Comparison of ENCODE assay signal across 8 mouse cellular contexts in the genomic region with DNA sequence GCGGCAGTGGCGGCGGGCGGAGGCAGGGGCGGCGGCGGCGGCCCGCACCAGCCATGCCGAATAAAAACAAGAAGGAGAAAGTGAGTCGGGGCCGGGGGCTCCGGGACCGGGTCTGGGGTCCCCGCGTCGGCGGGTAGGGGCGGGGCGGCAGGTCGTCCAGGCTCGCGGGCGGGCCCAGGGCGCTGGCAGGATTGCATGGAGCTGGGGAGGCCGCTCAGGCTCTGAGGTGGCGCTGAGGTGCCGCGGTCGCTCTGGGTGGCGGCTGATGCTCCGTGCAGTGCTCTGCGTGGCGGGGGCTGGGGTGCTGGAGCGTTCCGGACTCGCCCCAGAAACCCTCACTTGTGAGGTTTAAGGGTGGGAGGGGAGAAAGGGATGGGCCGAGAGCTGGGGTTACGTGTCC. TPM values are rescaled to one million over a fixed set of nuclear protein-coding genes. Genes with fewer than 3 reads are reported as not detected.
DNase-seq lines count a peak whose midpoint lies in the region; ATAC-seq and TF ChIP-seq lines count a peak whose summit lies in the region.

No protein-coding gene starts in this region.

- peak; percentile 50 to 65 for DNase-seq in left cerebral cortex, adult 18-20 months (ENCODE audit: low spot score in 2 of 2)
- no peak for DNase-seq in left cerebral cortex, adult 8-10 months (ENCODE audit: low spot score in 2 of 2)
- peak; percentile 45 for DNase-seq in forebrain, postnatal 0 days
- peak; percentile 65 for DNase-seq in midbrain, embryonic 14.5 days
- peak; percentile 58 for DNase-seq in splenic B cell, adult 2 months (ENCODE audit: low read depth, low spot score)

- peak overlapping the region; percentile 88 for H3K4me3 ChIP-seq in forebrain, postnatal 0 days (ENCODE audit: low read depth, low read length)
- peak overlapping the region; percentile 86 for H3K4me3 ChIP-seq in hindbrain, embryonic 15.5 days
- peak overlapping the region; percentile 86 for H3K4me3 ChIP-seq in limb, embryonic 15.5 days
- peak overlapping the region; percentile 54 for H3K4me3 ChIP-seq in midbrain, embryonic 14.5 days (replicated peaks; ENCODE audit: low read depth, low read length)

- ATAC-seq in cerebellum, adult (ENCODE audit: insufficient number of reproducible peaks, low FRiP score, low TSS enrichment): peak; percentile 64
- ATAC-seq in forebrain, postnatal 0 days: peak; percentile 32
- peak; percentile 51 for ATAC-seq in hindbrain, embryonic 15.5 days (ENCODE audit: low FRiP score, low read depth)
- peak; percentile 32; the same call in 1 of the 2 replicates for ATAC-seq in limb, embryonic 15.5 days (ENCODE audit: insufficient number of reproducible peaks, low FRiP score, low TSS enrichment, low read depth)
- peak; percentile 46 for ATAC-seq in midbrain, embryonic 14.5 days (ENCODE audit: low FRiP score, low TSS enrichment)

- peak overlapping the region; percentile 90 for H3K27ac ChIP-seq in forebrain, postnatal 0 days (ENCODE audit: low read depth, low read length)
- peak overlapping the region; percentile 97 for H3K27ac ChIP-seq in hindbrain, embryonic 15.5 days (replicated peaks)
- peak overlapping the region; percentile 78 for H3K27ac ChIP-seq in limb, embryonic 15.5 days
- peak overlapping the region; percentile 85 for H3K27ac ChIP-seq in midbrain, embryonic 14.5 days (replicated peaks; ENCODE audit: low read depth, low read length)

- under 1% methylated on average over 31 of the region's 39 CpGs for WGBS in forebrain, postnatal 0 days
- 0% methylated on average over 29 of the region's 39 CpGs for WGBS in hindbrain, embryonic 15.5 days
- WGBS in limb, embryonic 15.5 days: under 1% methylated on average over 32 of the region's 39 CpGs
- under 1% methylated on average over 36 of the region's 39 CpGs for WGBS in midbrain, embryonic 14.5 days

- peak overlapping the region; percentile 78 for H3K4me2 ChIP-seq in forebrain, postnatal 0 days (ENCODE audit: low read depth)
- H3K4me2 ChIP-seq in hindbrain, embryonic 15.5 days: peak overlapping the region; percentile 69
- peak overlapping the region; percentile 87 for H3K4me2 ChIP-seq in limb, embryonic 15.5 days
- H3K4me2 ChIP-seq in midbrain, embryonic 14.5 days (ENCODE audit: low read length): peak overlapping the region; percentile 78

- no peaks in the 10 kb centered on the region for H3K4me1 ChIP-seq in forebrain, postnatal 0 days (ENCODE audit: insufficient read depth)
- H3K4me1 ChIP-seq in hindbrain, embryonic 15.5 days (replicated peaks): peaks cover 18% of the 10 kb centered on the region
- H3K4me1 ChIP-seq in limb, embryonic 15.5 days: 0 out of 2 replicates have a peak, but pooled peaks cover 11% of the 10 kb centered on the region
- H3K4me1 ChIP-seq in midbrain, embryonic 14.5 days (ENCODE audit: control insufficient read depth, insufficient read depth, low read length): peaks cover 7% of the 10 kb centered on the region; the same call in 1 of the 2 replicates

- no peak for TF ChIP-seq CTCF in forebrain, postnatal 0 days (IDR thresholded peaks at IDR 0.05; ENCODE audit: low read depth)

- peak overlapping the region; percentile 85 for H3K9ac ChIP-seq in forebrain, postnatal 0 days
- peak overlapping the region; percentile 70 for H3K9ac ChIP-seq in hindbrain, embryonic 15.5 days
- peak overlapping the region; percentile 81 for H3K9ac ChIP-seq in limb, embryonic 15.5 days
- H3K9ac ChIP-seq in midbrain, embryonic 14.5 days (replicated peaks; ENCODE audit: low read length): peak overlapping the region; percentile 88

- no peaks in the 10 kb centered on the region; the same call in 1 of the 2 replicates for H3K27me3 ChIP-seq in forebrain, postnatal 0 days (ENCODE audit: insufficient read depth, low read length)
- peaks cover 4% of the 10 kb centered on the region; the same call in 1 of the 2 replicates for H3K27me3 ChIP-seq in hindbrain, embryonic 15.5 days
- H3K27me3 ChIP-seq in limb, embryonic 15.5 days: peaks cover 18% of the 10 kb centered on the region
- no peaks in the 10 kb centered on the region for H3K27me3 ChIP-seq in midbrain, embryonic 14.5 days (ENCODE audit: control insufficient read depth, insufficient read depth, low read length)
- H3K27me3 ChIP-seq in splenic B cell, adult 2 months (ENCODE audit: control insufficient read depth, insufficient read depth, low read length, poor library complexity, severe bottlenecking): no peaks in the 10 kb centered on the region

- H3K9me3 ChIP-seq in forebrain, postnatal 0 days (ENCODE audit: low read length): no peaks in the 10 kb centered on the region
- no peaks in the 10 kb centered on the region for H3K9me3 ChIP-seq in hindbrain, embryonic 15.5 days
- H3K9me3 ChIP-seq in limb, embryonic 15.5 days: no peaks in the 10 kb centered on the region
- H3K9me3 ChIP-seq in midbrain, embryonic 14.5 days (ENCODE audit: control insufficient read depth, low read length): no peaks in the 10 kb centered on the region

- H3K36me3 ChIP-seq in forebrain, postnatal 0 days (ENCODE audit: insufficient read depth): peaks cover 13% of the 10 kb centered on the region; the same call in 1 of the 2 replicates
- no peaks in the 10 kb centered on the region for H3K36me3 ChIP-seq in hindbrain, embryonic 15.5 days
- no peaks in the 10 kb centered on the region; the same call in 1 of the 2 replicates for H3K36me3 ChIP-seq in limb, embryonic 15.5 days
- H3K36me3 ChIP-seq in midbrain, embryonic 14.5 days (ENCODE audit: control insufficient read depth, insufficient read depth, low read length): peaks cover 18% of the 10 kb centered on the region; the same call in 1 of the 2 replicates
- H3K36me3 ChIP-seq in splenic B cell, adult 2 months (ENCODE audit: control insufficient read depth, insufficient read depth, low read length, poor library complexity, severe bottlenecking): no peaks in the 10 kb centered on the region

RNA-seq across cellular contexts. Expression of a gene that starts 0.4 kb away (rescaled TPM):
- 100 to 1,000 TPM; 263 to 284 TPM for total RNA-seq in left cerebral cortex, adult 18-20 months (2021)
- 100 to 1,000 TPM; 247 to 274 (median 263) TPM for total RNA-seq in left cerebral cortex, adult 8-10 months (2022)
- total RNA-seq in forebrain, postnatal 0 days (2014; rRNA removed): 171 and 191 TPM in 2 replicates
- polyA plus RNA-seq in forebrain, postnatal 0 days (2015; fragmentation: Nextera tagmentation; extraction: Ambion mirVana): 147 and 169 TPM in 2 replicates
- polyA plus RNA-seq in hindbrain, embryonic 15.5 days (2015; fragmentation: Nextera tagmentation; extraction: Ambion mirVana): 143 and 151 TPM in 2 replicates
- 141 and 142 TPM in 2 replicates for polyA plus RNA-seq in limb, embryonic 15.5 days (2015; fragmentation: Nextera tagmentation; extraction: Ambion mirVana)
- 125 and 158 TPM in 2 replicates for polyA plus RNA-seq in midbrain, embryonic 14.5 days (2014; fragmentation: Nextera tagmentation; extraction: Ambion mirVana)

Comparison
In these comparisons a context has a peak if more than half of its experiments do, and no peak if none do; other contexts are left out.
1. DNase-seq: peak in left cerebral cortex, adult 18-20 months (2 of 2), forebrain, postnatal 0 days (single experiment), midbrain, embryonic 14.5 days (single experiment) and splenic B cell, adult 2 months (single experiment); none in left cerebral cortex, adult 8-10 months (0 of 2).
2. Peak in every context shown above with its lines, with median percentiles within 50 percentile points of each other: ATAC-seq, H3K27ac ChIP-seq, H3K4me2 ChIP-seq, H3K4me3 ChIP-seq and H3K9ac ChIP-seq.